Mouse (Mus musculus) cerebellum, adult 2 months (tissue): ENCODE results near the gene Kbtbd6. TPM values are rescaled to one million over a fixed set of nuclear protein-coding genes. Genes with fewer than 3 reads are reported as not detected.
"Not testable (repeated sequence)": the region's sequence is repeated elsewhere in the genome, so short reads cannot be mapped to it uniquely, and the experiment has no call there.

Experiments used
- DNase-seq, 2 experiments: peaks; one replicate each; pipeline ENCODE4 v3.0.0; 2021
- H3K27ac ChIP-seq: fragments of 200-500 bp; 2 replicates; pipeline ENCODE4 v1.5.1; 2012; ENCODE audit warnings: low read length, control low read depth, inconsistent platforms; ENCODE audit not compliant: insufficient read depth
- H3K27me3 ChIP-seq: fragments of 200-500 bp; 2 replicates; pipeline ENCODE4 v1.6.1; 2012; ENCODE audit warnings: inconsistent platforms, mild to moderate bottlenecking, low read length, moderate library complexity; ENCODE audit not compliant: control insufficient read depth, insufficient read depth
- H3K4me1 ChIP-seq: fragments of 200-500 bp; 2 replicates; pipeline ENCODE4 v1.6.1; 2011; ENCODE audit warnings: low read length; ENCODE audit not compliant: control insufficient read depth, insufficient read depth
- H3K4me3 ChIP-seq: fragments of 200-500 bp; replicated peaks from 2 replicates; pipeline ENCODE3; 2011; ENCODE audit warnings: mild to moderate bottlenecking, low read depth, low read length, control low read depth; ENCODE audit not compliant: insufficient read depth
- CTCF ChIP-seq: fragments of 200-500 bp; IDR thresholded peaks from 2 replicates; pipeline ENCODE4 v1.5.1; 2011; ENCODE audit warnings: low read depth, mild to moderate bottlenecking, control low read depth, low read length, moderate library complexity, borderline replicate concordance; ENCODE audit not compliant: insufficient read depth
- POLR2A ChIP-seq: fragments of 200-500 bp; IDR thresholded peaks from 2 replicates; pipeline ENCODE4 v1.6.1; 2011; ENCODE audit warnings: low read length, control low read depth, borderline replicate concordance; ENCODE audit not compliant: insufficient read depth
- WGBS: fragments of 180-500 bp; shearing (Covaris S2); methylation state at CpG from one replicate; pipeline ENCODE4 v1.1.7; 2018; 5-methylcytosine and 5-hydroxymethylcytosine counted together
- polyA plus RNA-seq: library from polyadenylated mRNA; depleted of rRNA; stranded (reverse); fragments of >200 nt; gene quantifications from 2 replicates; pipeline ENCODE4 v1.2.3, GENCODE M21; 2012; rRNA removed

The Kbtbd6 gene
- 0.51 and 0.84 TPM in 2 replicates for polyA plus RNA-seq

DNA sequence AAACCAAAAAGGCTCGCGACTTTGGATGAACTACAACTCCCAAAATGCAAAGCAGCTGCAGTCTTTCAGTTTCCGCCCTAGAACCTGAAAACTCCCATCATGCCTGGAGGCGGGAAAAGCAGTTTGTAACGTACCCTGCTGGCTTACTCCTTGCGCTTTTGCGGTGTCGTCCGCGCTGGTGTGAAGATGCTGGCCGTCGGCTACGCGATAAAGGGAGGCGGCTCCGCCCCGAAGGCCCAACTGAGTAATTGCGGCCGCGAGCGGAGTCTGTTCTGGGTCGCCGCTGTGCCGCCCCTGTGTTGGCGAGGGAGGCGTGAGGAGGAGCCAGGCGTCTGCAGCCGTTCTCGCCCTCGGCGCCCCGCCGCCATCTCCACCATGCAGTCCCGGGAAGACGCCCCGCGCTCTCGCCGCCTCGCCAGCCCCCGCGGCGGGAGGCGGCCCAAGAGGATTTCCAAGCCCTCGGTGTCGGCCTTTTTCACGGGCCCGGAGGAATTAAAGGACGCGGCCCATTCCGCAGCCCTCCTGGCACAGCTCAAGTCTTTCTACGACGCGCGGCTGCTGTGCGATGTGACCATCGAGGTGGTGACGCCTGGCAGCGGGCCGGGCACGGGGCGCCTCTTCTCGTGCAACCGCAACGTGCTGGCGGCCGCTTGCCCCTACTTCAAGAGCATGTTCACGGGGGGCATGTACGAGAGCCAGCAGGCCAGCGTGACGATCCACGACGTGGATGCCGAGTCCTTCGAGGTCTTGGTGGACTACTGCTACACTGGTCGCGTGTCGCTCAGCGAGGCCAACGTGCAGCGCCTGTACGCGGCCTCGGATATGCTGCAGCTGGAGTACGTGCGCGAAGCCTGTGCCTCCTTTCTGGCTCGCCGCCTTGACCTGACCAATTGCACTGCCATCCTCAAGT, at the start of gene Kbtbd6:
Gene Kbtbd6, plus strand, starts transcription at position 155 of the 910 bp plus-strand sequence.
- not testable (repeated sequence) for H3K4me1 ChIP-seq, H3K27me3 ChIP-seq, H3K27ac ChIP-seq
- 22% methylated on average over 45 of the region's 89 CpGs for WGBS
- DNase-seq, result peak; percentile 77 to 83
- peak within 1 kb of the TSS; percentile 77 for H3K4me3 ChIP-seq

GRCm38 (mm10) chr14:79407641-79408040, 44.0 kb upstream of the Kbtbd6 start:
- 77% methylated on average over 2 of the region's 2 CpGs for WGBS
- no peak for TF ChIP-seq POLR2A
- no peak for TF ChIP-seq CTCF

DNA sequence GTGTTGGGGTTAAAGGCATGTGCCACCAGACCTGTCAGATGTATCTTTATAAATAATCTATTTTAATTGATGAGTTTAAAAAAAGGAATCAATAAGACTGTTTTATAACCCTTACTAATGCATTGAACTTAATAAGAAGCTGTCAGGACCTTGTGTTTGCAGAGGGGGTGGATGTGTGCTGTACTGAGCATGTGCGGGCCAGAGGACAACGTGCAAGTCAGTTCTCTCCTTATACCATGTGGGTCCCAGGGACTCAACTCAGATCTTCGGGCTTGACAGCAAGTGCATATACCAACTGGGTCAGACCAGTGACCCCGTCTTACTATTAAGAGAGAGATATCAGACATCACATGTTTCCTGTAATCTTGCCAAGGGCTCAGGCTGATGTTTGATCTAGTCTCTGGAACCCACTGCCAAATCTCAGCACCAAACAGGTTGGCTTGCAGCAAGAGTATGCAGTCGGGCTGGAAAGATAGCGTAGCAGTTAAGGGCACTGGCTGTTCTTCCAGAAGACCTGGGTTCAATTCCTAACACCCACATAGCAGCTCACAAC, 42.3 kb upstream of the Kbtbd6 start:
- no peaks in the 10 kb centered on the region for H3K27me3 ChIP-seq
- 91% methylated on average over 6 of the region's 6 CpGs for WGBS
- TF ChIP-seq POLR2A (no peak), CTCF (no peak)
- H3K27ac ChIP-seq, result no peak overlapping the region
- H3K4me1 ChIP-seq, result no peaks in the 10 kb centered on the region
- DNase-seq, result no peak
- H3K4me3 ChIP-seq, result no peak overlapping the region

More at GRCm38 (mm10) chr14:79407641-79408040, 44.0 kb upstream of the Kbtbd6 start:
- H3K4me1 ChIP-seq, result no peaks in the 10 kb centered on the region
- H3K4me3 ChIP-seq, result no peak overlapping the region
- no peaks in the 10 kb centered on the region for H3K27me3 ChIP-seq
- H3K27ac ChIP-seq, result no peak overlapping the region
- no peak for DNase-seq

DNA sequence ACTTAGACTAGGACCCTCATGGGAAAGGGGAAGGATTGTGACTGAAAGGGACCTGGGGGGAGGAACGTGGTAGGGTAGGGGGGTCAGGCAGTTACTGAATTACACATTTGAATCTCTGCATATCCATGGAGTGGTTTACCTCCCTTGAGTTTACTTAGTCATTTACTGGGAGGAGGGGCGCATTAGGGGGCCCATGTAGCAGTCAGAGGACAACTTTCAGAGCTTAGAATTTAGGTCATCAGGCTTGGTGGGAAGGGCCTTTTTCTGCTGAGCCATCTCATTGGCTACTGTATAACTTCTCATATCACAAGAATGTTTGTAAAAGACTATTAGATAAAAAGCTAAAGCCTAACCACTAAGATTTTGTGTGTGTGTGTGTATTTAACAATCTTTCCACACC, 41.0 kb upstream of the Kbtbd6 start:
- WGBS, result 90% methylated on average over 2 of the region's 2 CpGs
- H3K27ac ChIP-seq, result no peak overlapping the region
- no peaks in the 10 kb centered on the region for H3K4me1 ChIP-seq
- no peak for TF ChIP-seq POLR2A
- no peak for TF ChIP-seq CTCF
- DNase-seq, result no peak
- H3K27me3 ChIP-seq, result no peaks in the 10 kb centered on the region
- H3K4me3 ChIP-seq, result no peak overlapping the region

DNA sequence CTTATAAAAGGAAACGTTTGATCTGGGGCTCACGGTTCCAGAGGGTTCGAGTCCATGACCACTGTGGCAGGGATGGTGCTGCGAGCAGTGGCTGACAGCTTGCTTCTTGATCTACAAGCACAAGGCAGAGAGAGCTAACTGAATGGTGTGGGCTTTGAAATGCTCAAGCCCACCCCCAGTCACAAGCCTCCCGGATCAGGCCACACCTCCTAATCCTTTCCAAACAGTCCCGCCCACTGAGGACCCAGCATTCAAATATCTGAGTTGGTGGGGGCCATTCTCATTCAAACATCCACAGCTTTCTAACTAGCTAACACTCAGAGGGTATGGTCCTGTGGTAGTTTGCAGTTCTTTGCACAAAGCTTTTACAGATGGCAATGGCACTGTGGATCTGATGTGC, 38.5 kb upstream of the Kbtbd6 start:
- Histone ChIP-seq H3K4me1 (no peaks in the 10 kb centered on the region), H3K27me3 (no peaks in the 10 kb centered on the region), H3K27ac (no peak overlapping the region), H3K4me3 (no peak overlapping the region)
- TF ChIP-seq POLR2A (no peak), CTCF (no peak)
- DNase-seq, result no peak
- WGBS, result 88% methylated on average over 6 of the region's 6 CpGs

DNA sequence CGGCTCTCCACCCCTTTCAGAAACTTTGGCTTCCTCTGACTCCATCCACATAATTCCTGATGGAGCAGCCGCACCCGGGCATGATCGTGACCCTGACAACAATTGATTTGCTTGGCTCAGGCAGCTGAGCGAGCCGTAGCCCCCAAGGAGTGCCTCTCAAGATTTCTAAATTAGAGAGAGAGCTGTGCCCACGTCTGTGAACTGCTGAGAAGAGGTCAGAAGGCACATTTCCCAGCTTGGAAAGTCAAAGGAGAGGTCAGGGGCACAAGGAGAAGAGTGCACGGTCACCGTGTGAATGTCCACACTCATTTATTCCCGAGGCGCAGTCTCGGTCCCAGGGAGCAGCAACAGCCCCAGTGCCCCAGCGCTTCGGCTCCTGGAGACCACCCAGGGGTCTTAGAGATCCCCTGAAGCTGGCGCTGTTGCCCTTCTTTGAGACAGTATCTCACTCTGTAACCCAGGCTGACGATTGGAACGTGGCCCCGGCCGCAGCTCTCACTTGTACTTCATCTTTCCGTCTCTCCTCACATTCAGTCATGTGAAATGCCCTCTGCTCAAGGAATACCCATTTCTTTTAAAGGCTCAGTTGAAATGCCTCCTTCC, 31.5 kb upstream of the Kbtbd6 start:
- WGBS, result 32% methylated on average over 20 of the region's 20 CpGs
- Histone ChIP-seq H3K27ac (no peak overlapping the region), H3K4me1 (no peaks in the 10 kb centered on the region), H3K4me3 (no peak overlapping the region), H3K27me3 (no peaks in the 10 kb centered on the region)
- no peak for DNase-seq
- TF ChIP-seq CTCF (no peak), POLR2A (no peak)

- WGBS, result under 1% methylated on average over 44 of the region's 44 CpGs
- peak; percentile 85; the same call in 1 of the 2 replicates for TF ChIP-seq POLR2A
- TF ChIP-seq CTCF, result no peak
- peak within 1 kb of the TSS; percentile 73 for H3K4me3 ChIP-seq
Measured at GRCm38 (mm10) chr14:79425979-79426729, 25.5 kb upstream of the Kbtbd6 start, which contains the start of gene Kbtbd7. Kbtbd7 (plus strand) TSS chr14:79426511.

GRCm38 (mm10) chr14:79426730-79427365, 24.8 kb upstream of the Kbtbd6 start:
- not testable (repeated sequence) for H3K4me1 ChIP-seq, H3K27ac ChIP-seq, H3K27me3 ChIP-seq, H3K4me3 ChIP-seq
- DNase-seq, result peak; percentile 17 to 32
- 65% methylated on average over 12 of the region's 59 CpGs for WGBS

More at GRCm38 (mm10) chr14:79425979-79426729, 25.5 kb upstream of the Kbtbd6 start, which contains the start of gene Kbtbd7:
- peaks cover 5% of the 10 kb centered on the region; the same call in 1 of the 2 replicates for H3K4me1 ChIP-seq
- DNase-seq, result peak; percentile 92 to 93
- peak within 1 kb of the TSS; percentile 34; the same call in 1 of the 2 replicates for H3K27ac ChIP-seq
- no peaks in the 10 kb centered on the region for H3K27me3 ChIP-seq
